Mouse (Mus musculus): Measurements from ENCODE around the gene Psma7.

GRCm38 (mm10) chr2:180018573-180018972 lies 23.7 kb downstream of the Psma7 start:
- TF ChIP-seq CTCF (IDR thresholded peaks at IDR 0.05; ENCODE audit: extremely low read depth, insufficient read depth, insufficient read length, insufficient replicate concordance) (no peak), POLR2A (IDR thresholded peaks at IDR 0.05; ENCODE audit: low read depth, low read length) (no peak)

Measured in spleen, adult 2 months (tissue).